Mouse (Mus musculus) layer of hippocampus, adult 2 months (tissue): ENCODE results near the gene Sema3f. TPM values are rescaled to one million over a fixed set of nuclear protein-coding genes. Genes with fewer than 3 reads are reported as not detected.
"Not testable (repeated sequence)": the region's sequence is repeated elsewhere in the genome, so short reads cannot be mapped to it uniquely, and the experiment has no call there.

Source experiments
- DNase-seq, 2 experiments: peaks; one replicate each; pipeline ENCODE4 v3.0.0; 2022; ENCODE audit warnings: low spot score in 2 of 2
- H3K27ac ChIP-seq: fragments of 200-600 bp; 2 replicates; pipeline ENCODE4 v1.8.1; 2022
- H3K4me3 ChIP-seq: fragments of 200-600 bp; 2 replicates; pipeline ENCODE4 v1.8.1; 2022; ENCODE audit warnings: mild to moderate bottlenecking
- CTCF ChIP-seq: fragments of 200-600 bp; conservative IDR thresholded peaks from 2 replicates; pipeline ENCODE4 v1.8.1; 2022; ENCODE audit warnings: antibody characterized with exemption, mild to moderate bottlenecking, moderate library complexity
- total RNA-seq, 2 experiments: library from RNA; stranded (reverse); gene quantifications; 2 replicates each; pipeline ENCODE4 v1.2.3; 2021

The Sema3f gene
- total RNA-seq, 2 experiments from 2014 or later, result 2.8 to 3.5 TPM

GRCm38 (mm10) chr9:107695441-107696105 lies 14.7 kb downstream of the Sema3f start:
- H3K4me3 ChIP-seq, result no peak overlapping the region
- TF ChIP-seq CTCF, result no peak
- DNase-seq, result no peak
- H3K27ac ChIP-seq, result no peak overlapping the region

- Histone ChIP-seq H3K4me3 (no peak overlapping the region), H3K27ac (no peak overlapping the region)
- TF ChIP-seq CTCF, result no peak
- DNase-seq, result no peak
Observed at GRCm38 (mm10) chr9:107694627-107695026, 15.6 kb downstream of the Sema3f start.

GRCm38 (mm10) chr9:107693433-107693987 lies 16.8 kb downstream of the Sema3f start:
- DNase-seq, result no peak
- H3K4me3 ChIP-seq, result no peak overlapping the region
- TF ChIP-seq CTCF, result no peak
- H3K27ac ChIP-seq, result no peak overlapping the region

GRCm38 (mm10) chr9:107692785-107693184 lies 17.5 kb downstream of the Sema3f start:
- Histone ChIP-seq H3K27ac (no peak overlapping the region), H3K4me3 (no peak overlapping the region)
- no peak for DNase-seq
- TF ChIP-seq CTCF, result no peak

GRCm38 (mm10) chr9:107690391-107690790 lies 19.9 kb downstream of the Sema3f start:
- H3K27ac ChIP-seq, result no peak overlapping the region

GRCm38 (mm10) chr9:107688939-107689338 lies 21.3 kb downstream of the Sema3f start:
- no peak for DNase-seq
- H3K4me3 ChIP-seq, result no peak overlapping the region
- no peak for TF ChIP-seq CTCF
- no peak overlapping the region for H3K27ac ChIP-seq

More at GRCm38 (mm10) chr9:107690391-107690790, 19.9 kb downstream of the Sema3f start:
- no peak for TF ChIP-seq CTCF
- no peak overlapping the region for H3K4me3 ChIP-seq
- no peak for DNase-seq

GRCm38 (mm10) chr9:107688415-107688814 lies 21.9 kb downstream of the Sema3f start:
- no peak overlapping the region for H3K27ac ChIP-seq
- no peak for TF ChIP-seq CTCF
- no peak overlapping the region for H3K4me3 ChIP-seq
- no peak for DNase-seq

GRCm38 (mm10) chr9:107685231-107685981 lies 24.9 kb downstream of the Sema3f start:
- H3K4me3 ChIP-seq, result no peak overlapping the region
- peak in 1 of 2 experiments; percentile 43 for DNase-seq
- H3K27ac ChIP-seq, result no peak overlapping the region
- TF ChIP-seq CTCF, result peak; percentile 83

GRCm38 (mm10) chr9:107682405-107682804 lies 27.9 kb downstream of the Sema3f start:
- Histone ChIP-seq H3K4me3 (no peak overlapping the region), H3K27ac (no peak overlapping the region)
- DNase-seq, result no peak
- TF ChIP-seq CTCF, result no peak

- Histone ChIP-seq H3K4me3 (no peak within 1 kb of the TSS), H3K27ac (no peak within 1 kb of the TSS)
- no peak for DNase-seq
- no peak for TF ChIP-seq CTCF
Observed at GRCm38 (mm10) chr9:107679501-107679900, 30.8 kb downstream of the Sema3f start, which contains the start of gene Gnat1. Gene Gnat1, minus strand, starts transcription at chr9:107679712.

- no peak for DNase-seq
- TF ChIP-seq CTCF, result no peak
- Histone ChIP-seq H3K27ac (no peak overlapping the region), H3K4me3 (no peak overlapping the region)
Observed at GRCm38 (mm10) chr9:107678861-107679260, 31.4 kb downstream of the Sema3f start.

GRCm38 (mm10) chr9:107677819-107678526 lies 32.3 kb downstream of the Sema3f start:
- TF ChIP-seq CTCF, result peak; percentile 81
- not testable (repeated sequence) for H3K27ac ChIP-seq, H3K4me3 ChIP-seq
- DNase-seq, result peak; percentile 73 to 81

GRCm38 (mm10) chr9:107677091-107677784 lies 33.0 kb downstream of the Sema3f start:
- Histone ChIP-seq H3K4me3 (no peak overlapping the region), H3K27ac (no peak overlapping the region)
- TF ChIP-seq CTCF, result peak; percentile 73
- DNase-seq, result peak in 1 of 2 experiments; percentile 54
